Mouse (Mus musculus) small intestine, adult 2 months (tissue): Measurements from ENCODE around the gene Far1.

Source experiments
- CTCF ChIP-seq: fragments of 200-500 bp; IDR thresholded peaks from 2 replicates; pipeline ENCODE4 v1.5.1; 2012; ENCODE audit warnings: low read depth, mild to moderate bottlenecking, control low read depth, inconsistent platforms, low read length, moderate library complexity, mixed read lengths; ENCODE audit not compliant: insufficient replicate concordance, insufficient read length; ENCODE audit errors: extremely low read depth
- POLR2A ChIP-seq: fragments of 200-500 bp; IDR thresholded peaks from 2 replicates; pipeline ENCODE4 v1.6.1; 2012; ENCODE audit warnings: low read depth, mild to moderate bottlenecking, control low read depth, inconsistent platforms, low read length, moderate library complexity

DNA sequence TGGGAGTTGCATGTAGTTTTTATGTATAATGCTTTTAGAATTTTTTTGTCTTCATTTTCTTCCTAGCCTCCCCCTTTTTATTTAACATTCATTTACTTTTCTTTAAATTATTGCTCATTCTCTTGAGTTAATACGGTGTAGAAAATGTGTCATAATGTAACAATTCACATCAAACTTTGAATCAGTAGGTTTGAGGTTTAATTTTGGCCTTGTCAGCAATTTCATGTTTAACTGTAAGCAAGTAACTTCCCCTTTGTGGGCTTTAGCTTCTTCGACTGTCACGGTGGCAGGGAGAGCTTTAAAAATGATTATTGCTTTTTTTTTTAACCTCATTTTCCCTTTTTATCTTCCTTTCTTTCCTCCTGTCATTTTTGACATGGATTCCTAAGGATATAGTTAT lies 4.8 kb downstream of the Far1 start:
- no peak for TF ChIP-seq CTCF
- TF ChIP-seq POLR2A, result no peak
